Mouse (Mus musculus): ENCODE results near the gene Rad51c. TPM values are rescaled to one million over a fixed set of nuclear protein-coding genes. Genes with fewer than 3 reads are reported as not detected.
"Not testable (repeated sequence)": the region's sequence is repeated elsewhere in the genome, so short reads cannot be mapped to it uniquely, and the experiment has no call there.

Rad51c gene
- total and polyA plus RNA-seq, 2 experiments from 2014 or later: 2.6 to 4.0 TPM

GRCm38 (mm10) chr11:87439796-87440420 is 35.2 kb upstream of the Rad51c start:
- DNase-seq (no peak), ATAC-seq (no peak)
- no peak overlapping the region for H3K4me3 ChIP-seq (ENCODE audit: low read depth, low read length)
- H3K9me3 ChIP-seq (ENCODE audit: low read length): no peaks in the 10 kb centered on the region
- TF ChIP-seq CTCF (IDR thresholded peaks at IDR 0.05; ENCODE audit: low read depth): no peak
- H3K4me2 ChIP-seq (ENCODE audit: low read depth): no peak overlapping the region
- H3K36me3 ChIP-seq (ENCODE audit: insufficient read depth): no peaks in the 10 kb centered on the region
- no peaks in the 10 kb centered on the region; the same call in 1 of the 2 replicates for H3K4me1 ChIP-seq (ENCODE audit: insufficient read depth)
- H3K27me3 ChIP-seq (ENCODE audit: insufficient read depth, low read length): no peaks in the 10 kb centered on the region
- 84% methylated on average over 10 of the region's 10 CpGs for WGBS
- no peak overlapping the region for H3K9ac ChIP-seq
- H3K27ac ChIP-seq (ENCODE audit: low read depth, low read length): no peak overlapping the region

GRCm38 (mm10) chr11:87436326-87437232 is 31.8 kb upstream of the Rad51c start:
- Histone ChIP-seq H3K4me3 (ENCODE audit: low read depth, low read length) (no peak overlapping the region), H3K27ac (ENCODE audit: low read depth, low read length) (no peak overlapping the region), H3K36me3 (ENCODE audit: insufficient read depth) (no peaks in the 10 kb centered on the region), H3K27me3 (ENCODE audit: insufficient read depth, low read length) (no peaks in the 10 kb centered on the region), H3K9ac (no peak overlapping the region), H3K9me3 (ENCODE audit: low read length) (no peaks in the 10 kb centered on the region), H3K4me2 (ENCODE audit: low read depth) (no peak overlapping the region), H3K4me1 (ENCODE audit: insufficient read depth) (no peaks in the 10 kb centered on the region)
- WGBS: 67% methylated on average over 5 of the region's 5 CpGs
- no peak for DNase-seq
- no peak for ATAC-seq
- TF ChIP-seq CTCF (IDR thresholded peaks at IDR 0.05; ENCODE audit: low read depth): peak; percentile 39; the same call in 1 of the 2 replicates

DNA sequence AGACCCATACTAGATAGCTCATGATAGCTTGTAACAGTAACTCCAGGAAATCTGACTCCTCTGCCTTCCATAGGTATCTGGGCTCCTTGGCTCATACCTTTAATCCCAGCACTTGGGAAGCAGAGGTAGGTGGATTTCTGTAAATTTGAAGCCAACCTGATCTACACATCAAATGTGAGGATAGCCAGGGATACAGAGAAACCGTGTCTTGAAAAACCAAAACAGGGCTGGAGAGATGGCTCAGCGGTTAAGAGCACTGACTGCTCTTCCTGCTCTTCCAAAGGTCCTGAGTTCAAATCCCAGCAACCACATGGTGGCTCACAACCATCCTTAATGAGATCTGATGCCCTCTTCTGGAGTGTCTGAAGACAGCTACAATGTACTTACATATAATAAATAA is 30.4 kb upstream of the Rad51c start:
- H3K36me3 ChIP-seq (ENCODE audit: insufficient read depth); H3K4me3 ChIP-seq (ENCODE audit: low read depth, low read length); ATAC-seq; H3K9me3 ChIP-seq (ENCODE audit: low read length); H3K27me3 ChIP-seq (ENCODE audit: insufficient read depth, low read length); H3K27ac ChIP-seq (ENCODE audit: low read depth, low read length); H3K4me1 ChIP-seq (ENCODE audit: insufficient read depth); H3K4me2 ChIP-seq (ENCODE audit: low read depth); H3K9ac ChIP-seq; DNase-seq: not testable (repeated sequence)
- WGBS: 90% methylated on average over 2 of the region's 2 CpGs

- ATAC-seq (no peak), DNase-seq (no peak)
- H3K4me2 ChIP-seq (ENCODE audit: low read depth): no peak overlapping the region
- WGBS: 49% methylated on average over 6 of the region's 6 CpGs
- H3K4me3 ChIP-seq (ENCODE audit: low read depth, low read length): no peak overlapping the region
- no peak for TF ChIP-seq CTCF (IDR thresholded peaks at IDR 0.05; ENCODE audit: low read depth)
- H3K9ac ChIP-seq: no peak overlapping the region
- no peaks in the 10 kb centered on the region for H3K36me3 ChIP-seq (ENCODE audit: insufficient read depth)
- no peaks in the 10 kb centered on the region for H3K9me3 ChIP-seq (ENCODE audit: low read length)
- H3K4me1 ChIP-seq (ENCODE audit: insufficient read depth): no peaks in the 10 kb centered on the region
- H3K27ac ChIP-seq (ENCODE audit: low read depth, low read length): no peak overlapping the region
- H3K27me3 ChIP-seq (ENCODE audit: insufficient read depth, low read length): no peaks in the 10 kb centered on the region
Measured at GRCm38 (mm10) chr11:87432933-87433669, 28.3 kb upstream of the Rad51c start.

DNA sequence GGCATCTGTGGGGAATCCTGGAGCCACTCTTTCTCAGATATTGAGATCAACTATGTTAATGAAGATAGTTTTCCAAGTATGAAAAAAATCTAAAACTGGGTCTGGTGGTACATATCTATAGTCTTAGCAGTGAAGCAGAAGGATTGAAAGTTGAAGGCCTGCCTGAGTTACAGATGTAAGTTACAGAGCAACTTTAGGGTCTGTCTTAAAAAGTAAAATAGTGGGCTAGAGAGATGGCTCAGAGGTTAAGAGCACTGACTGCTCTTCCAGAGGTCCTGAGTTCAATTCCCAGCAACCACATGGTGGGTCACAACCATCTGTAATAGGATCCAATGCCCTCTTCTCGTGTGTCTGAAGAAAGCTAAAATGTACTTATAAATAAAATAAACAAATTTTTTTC is 27.7 kb upstream of the Rad51c start:
- ATAC-seq: no peak
- Histone ChIP-seq H3K27ac (ENCODE audit: low read depth, low read length) (no peak overlapping the region), H3K36me3 (ENCODE audit: insufficient read depth) (no peaks in the 10 kb centered on the region), H3K27me3 (ENCODE audit: insufficient read depth, low read length) (no peaks in the 10 kb centered on the region), H3K4me1 (ENCODE audit: insufficient read depth) (no peaks in the 10 kb centered on the region), H3K9me3 (ENCODE audit: low read length) (no peaks in the 10 kb centered on the region), H3K4me3 (ENCODE audit: low read depth, low read length) (no peak overlapping the region), H3K9ac (no peak overlapping the region), H3K4me2 (ENCODE audit: low read depth) (no peak overlapping the region)
- 68% methylated on average over 1 of the region's 1 CpGs for WGBS
- no peak for TF ChIP-seq CTCF (IDR thresholded peaks at IDR 0.05; ENCODE audit: low read depth)
- DNase-seq: no peak

GRCm38 (mm10) chr11:87431813-87432212 is 27.1 kb upstream of the Rad51c start:
- not testable (repeated sequence) for DNase-seq; H3K4me1 ChIP-seq (ENCODE audit: insufficient read depth); H3K9me3 ChIP-seq (ENCODE audit: low read length); H3K9ac ChIP-seq; ATAC-seq; H3K4me2 ChIP-seq (ENCODE audit: low read depth); H3K36me3 ChIP-seq (ENCODE audit: insufficient read depth); H3K27ac ChIP-seq (ENCODE audit: low read depth, low read length); H3K27me3 ChIP-seq (ENCODE audit: insufficient read depth, low read length); H3K4me3 ChIP-seq (ENCODE audit: low read depth, low read length)
- 91% methylated on average over 8 of the region's 8 CpGs for WGBS

DNA sequence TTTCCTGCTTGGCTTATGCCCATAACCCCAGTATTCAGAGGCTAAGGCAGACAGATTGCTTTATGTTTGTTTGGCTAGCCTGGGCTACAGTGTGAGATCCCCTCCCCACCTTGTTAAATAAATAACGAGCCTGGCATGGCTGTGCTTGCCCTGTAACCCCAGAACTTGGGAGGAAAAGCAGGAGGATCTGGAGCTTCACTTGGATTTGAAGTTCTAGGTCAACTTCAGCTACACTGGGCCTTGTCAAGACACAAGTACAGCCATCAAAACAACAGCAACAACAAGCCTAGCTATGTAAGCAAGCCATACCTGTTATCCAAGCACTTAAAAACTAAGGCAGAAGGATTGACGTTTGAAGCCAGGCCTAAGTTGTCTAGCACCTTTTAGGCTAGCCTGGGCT is 25.6 kb upstream of the Rad51c start:
- Histone ChIP-seq H3K9me3 (ENCODE audit: low read length) (no peaks in the 10 kb centered on the region), H3K9ac (no peak overlapping the region), H3K4me2 (ENCODE audit: low read depth) (no peak overlapping the region), H3K4me1 (ENCODE audit: insufficient read depth) (no peaks in the 10 kb centered on the region), H3K36me3 (ENCODE audit: insufficient read depth) (no peaks in the 10 kb centered on the region), H3K4me3 (ENCODE audit: low read depth, low read length) (no peak overlapping the region), H3K27ac (ENCODE audit: low read depth, low read length) (no peak overlapping the region), H3K27me3 (ENCODE audit: insufficient read depth, low read length) (no peaks in the 10 kb centered on the region)
- 81% methylated on average over 2 of the region's 2 CpGs for WGBS
- ATAC-seq (no peak), DNase-seq (no peak)
- no peak for TF ChIP-seq CTCF (IDR thresholded peaks at IDR 0.05; ENCODE audit: low read depth)
